Mouse (Mus musculus): ENCODE results near the gene Rnf123.

GRCm38 (mm10) chr9:108058291-108058690 lies 24.9 kb downstream of the Rnf123 start:
- TF ChIP-seq POLR2A (IDR thresholded peaks at IDR 0.05; ENCODE audit: borderline replicate concordance, insufficient read depth, low read length) (no peak), CTCF (IDR thresholded peaks at IDR 0.05; ENCODE audit: borderline replicate concordance, insufficient read depth, low read depth, low read length) (no peak)

Data from cerebellum, adult 2 months (tissue).